Mouse (Mus musculus): ENCODE data around the gene Gmfb. TPM values are rescaled to one million over a fixed set of nuclear protein-coding genes. Genes with fewer than 3 reads are reported as not detected.
"Not testable (repeated sequence)": the region's sequence is repeated elsewhere in the genome, so short reads cannot be mapped to it uniquely, and the experiment has no call there.

The Gmfb gene
- total and polyA plus RNA-seq, 3 experiments, result 27.2 to 97.6 (median 70.1) TPM

GRCm38 (mm10) chr14:46827430-46827829, 5.4 kb upstream of the Gmfb start:
- TF ChIP-seq RCOR1 (conservative IDR thresholded peaks at IDR 0.05; ENCODE audit: low read depth, low read length) (no peak), POLR2A (IDR thresholded peaks at IDR 0.05; ENCODE audit: low read depth, low read length) (no peak), JUND (conservative IDR thresholded peaks at IDR 0.05; ENCODE audit: low read depth, low read length) (no peak)
- Histone ChIP-seq H3K27me3 (replicated peaks) (no peaks in the 10 kb centered on the region), H3K9me3 (replicated peaks; ENCODE audit: low read length) (no peaks in the 10 kb centered on the region), H3K4me1 (ENCODE audit: control insufficient read depth in 1 of 2, insufficient read depth in 2 of 2) (peaks cover 6 to 11% of the 10 kb centered on the region in 2 experiments), H3K4me2 (ENCODE audit: insufficient read depth, low read depth, poor library complexity, severe bottlenecking) (no peak overlapping the region), H3K27ac (ENCODE audit: insufficient read depth, low read depth) (no peak overlapping the region), H3K79me2 (replicated peaks; ENCODE audit: control insufficient read depth, extremely low read depth, insufficient read depth, poor library complexity, severe bottlenecking) (peaks cover 5% of the 10 kb centered on the region), H3K36me3 (replicated peaks in 1 of 2; ENCODE audit: control insufficient read depth in 1 of 2, insufficient read depth in 1 of 2, low read length in 1 of 2) (peaks cover 4 to 16% of the 10 kb centered on the region in 2 experiments), H3K9ac (ENCODE audit: insufficient read depth, low read depth) (no peak overlapping the region), H3K4me3 (replicated peaks in 1 of 3; ENCODE audit: low read depth in 2 of 3, low read length in 2 of 3, poor library complexity in 1 of 3) (no peak overlapping the region)
- no peak for DNase-seq (ENCODE audit: extremely low read depth)
- in situ Hi-C loops (cut with MboI; ENCODE audit: low pct_ligation_motif_present, low pct_unique_long_range_greater_than_20kb, low sequenced_read_pairs), result no loop called here
- dilution Hi-C loops (cut with MboI; ENCODE audit: extremely low pct_ligation_motif_present, extremely low pct_unique_long_range_greater_than_20kb, low sequenced_read_pairs), result no loop called here

GRCm38 (mm10) chr14:46823996-46824395, 2.0 kb upstream of the Gmfb start:
- H3K4me2 ChIP-seq (ENCODE audit: insufficient read depth, low read depth, poor library complexity, severe bottlenecking), result no peak overlapping the region
- H3K79me2 ChIP-seq (replicated peaks; ENCODE audit: control insufficient read depth, extremely low read depth, insufficient read depth, poor library complexity, severe bottlenecking), result peaks cover 14% of the 10 kb centered on the region
- H3K36me3 ChIP-seq (replicated peaks in 1 of 2; ENCODE audit: control insufficient read depth in 1 of 2, insufficient read depth in 1 of 2, low read length in 1 of 2), result peaks cover 0 to 5% of the 10 kb centered on the region in 2 experiments
- H3K27ac ChIP-seq (ENCODE audit: insufficient read depth, low read depth), result no peak overlapping the region
- dilution Hi-C loops (cut with MboI; ENCODE audit: extremely low pct_ligation_motif_present, extremely low pct_unique_long_range_greater_than_20kb, low sequenced_read_pairs), result no loop called here
- no peak overlapping the region for H3K4me3 ChIP-seq (replicated peaks in 1 of 3; ENCODE audit: low read depth in 2 of 3, low read length in 2 of 3, poor library complexity in 1 of 3)
- no peak for DNase-seq (ENCODE audit: extremely low read depth)
- H3K9me3 ChIP-seq (replicated peaks; ENCODE audit: low read length), result no peaks in the 10 kb centered on the region
- H3K27me3 ChIP-seq (replicated peaks), result no peaks in the 10 kb centered on the region
- TF ChIP-seq SMC3 (IDR thresholded peaks at IDR 0.05; ENCODE audit: low read depth, low read length) (no peak), MEF2A (IDR thresholded peaks at IDR 0.05; ENCODE audit: borderline replicate concordance, low read depth, low read length) (no peak), USF1 (IDR thresholded peaks at IDR 0.05; ENCODE audit: low read depth, low read length) (no peak), ZKSCAN1 (IDR thresholded peaks at IDR 0.05; ENCODE audit: borderline replicate concordance, low read depth, low read length) (no peak)
- in situ Hi-C loops (cut with MboI; ENCODE audit: low pct_ligation_motif_present, low pct_unique_long_range_greater_than_20kb, low sequenced_read_pairs), result no loop called here
- H3K9ac ChIP-seq (ENCODE audit: insufficient read depth, low read depth), result no peak overlapping the region
- H3K4me1 ChIP-seq (ENCODE audit: control insufficient read depth in 1 of 2, insufficient read depth in 2 of 2), result peaks cover 8 to 14% of the 10 kb centered on the region in 2 experiments

GRCm38 (mm10) chr14:46821271-46821872, 670 bp downstream of the Gmfb start:
- peak; percentile 48 for DNase-seq (ENCODE audit: extremely low read depth)
- TF ChIP-seq MAFK (IDR thresholded peaks at IDR 0.05; ENCODE audit: insufficient replicate concordance, low read length) (no peak), RCOR1 (conservative IDR thresholded peaks at IDR 0.05; ENCODE audit: low read depth, low read length) (no peak), CHD1 (IDR thresholded peaks at IDR 0.05; ENCODE audit: low read depth, low read length) (no peak), KAT2A (IDR thresholded peaks at IDR 0.05; ENCODE audit: insufficient replicate concordance, low read length) (no peak), NRF1 (IDR thresholded peaks at IDR 0.05; ENCODE audit: low read depth, low read length) (no peak), GABPA (IDR thresholded peaks at IDR 0.05; ENCODE audit: insufficient replicate concordance, low read depth, low read length) (no peak), ZMIZ1 (IDR thresholded peaks at IDR 0.05; ENCODE audit: low read depth, low read length) (no peak), USF2 (conservative IDR thresholded peaks at IDR 0.05; ENCODE audit: low read depth, low read length) (no peak), ZNF384 (IDR thresholded peaks at IDR 0.05; ENCODE audit: low read depth, low read length) (no peak), SMC3 (IDR thresholded peaks at IDR 0.05; ENCODE audit: low read depth, low read length) (no peak), MYC (IDR thresholded peaks at IDR 0.05; ENCODE audit: low read depth, low read length) (no peak), SIN3A (IDR thresholded peaks at IDR 0.05; ENCODE audit: low read length) (no peak), MAX (IDR thresholded peaks at IDR 0.05; ENCODE audit: low read length) (no peak), TCF12 (IDR thresholded peaks at IDR 0.05; ENCODE audit: low read depth, low read length) (no peak)
- H3K9me3 ChIP-seq (replicated peaks; ENCODE audit: low read length), result no peaks in the 10 kb centered on the region
- no peak overlapping the region; the same call in 1 of the 2 replicates for H3K27ac ChIP-seq (ENCODE audit: insufficient read depth, low read depth)
- in situ Hi-C loops (cut with MboI; ENCODE audit: low pct_ligation_motif_present, low pct_unique_long_range_greater_than_20kb, low sequenced_read_pairs) (no loop called here), dilution Hi-C loops (cut with MboI; ENCODE audit: extremely low pct_ligation_motif_present, extremely low pct_unique_long_range_greater_than_20kb, low sequenced_read_pairs) (no loop called here)
- H3K36me3 ChIP-seq (replicated peaks in 1 of 2; ENCODE audit: control insufficient read depth in 1 of 2, insufficient read depth in 1 of 2, low read length in 1 of 2), result peaks cover 7 to 15% of the 10 kb centered on the region in 2 experiments
- H3K4me1 ChIP-seq (ENCODE audit: control insufficient read depth in 1 of 2, insufficient read depth in 2 of 2), result peaks cover 10 to 40% of the 10 kb centered on the region in 2 experiments
- H3K9ac ChIP-seq (ENCODE audit: insufficient read depth, low read depth), result peak overlapping the region; percentile 89
- H3K4me2 ChIP-seq (ENCODE audit: insufficient read depth, low read depth, poor library complexity, severe bottlenecking), result peak overlapping the region; percentile 99
- no peaks in the 10 kb centered on the region for H3K27me3 ChIP-seq (replicated peaks)
- H3K79me2 ChIP-seq (replicated peaks; ENCODE audit: control insufficient read depth, extremely low read depth, insufficient read depth, poor library complexity, severe bottlenecking), result peaks cover 29% of the 10 kb centered on the region
- H3K4me3 ChIP-seq (replicated peaks in 1 of 3; ENCODE audit: low read depth in 2 of 3, low read length in 2 of 3, poor library complexity in 1 of 3), result peak overlapping the region; percentile 66 to 84 (median 83)

- H3K4me2 ChIP-seq (ENCODE audit: insufficient read depth, low read depth, poor library complexity, severe bottlenecking); in situ Hi-C loops (cut with MboI; ENCODE audit: low pct_ligation_motif_present, low pct_unique_long_range_greater_than_20kb, low sequenced_read_pairs); H3K9me3 ChIP-seq (replicated peaks; ENCODE audit: low read length); H3K4me3 ChIP-seq (replicated peaks in 1 of 3; ENCODE audit: low read depth in 2 of 3, low read length in 2 of 3, poor library complexity in 1 of 3); H3K27me3 ChIP-seq (replicated peaks); H3K9ac ChIP-seq (ENCODE audit: insufficient read depth, low read depth); DNase-seq (ENCODE audit: extremely low read depth); dilution Hi-C loops (cut with MboI; ENCODE audit: extremely low pct_ligation_motif_present, extremely low pct_unique_long_range_greater_than_20kb, low sequenced_read_pairs); H3K27ac ChIP-seq (ENCODE audit: insufficient read depth, low read depth): not testable (repeated sequence)
- Histone ChIP-seq H3K79me2 (replicated peaks; ENCODE audit: control insufficient read depth, extremely low read depth, insufficient read depth, poor library complexity, severe bottlenecking) (peaks cover 32% of the 10 kb centered on the region), H3K4me1 (ENCODE audit: control insufficient read depth in 1 of 2, insufficient read depth in 2 of 2) (peaks cover 10 to 40% of the 10 kb centered on the region in 2 experiments), H3K36me3 (replicated peaks in 1 of 2; ENCODE audit: control insufficient read depth in 1 of 2, insufficient read depth in 1 of 2, low read length in 1 of 2) (peaks cover 17 to 25% of the 10 kb centered on the region in 2 experiments)
Measured at GRCm38 (mm10) chr14:46819961-46820360, 2.1 kb downstream of the Gmfb start.

Data from CH12.LX (cell line).